Mouse (Mus musculus) regulatory T cell (primary cell): ENCODE measurements at regions not wholly inside any gene's neighbourhood (a gene's known extent, or its start where the extent isn't known, plus 50 kb on each side); places are given as distances from the start of the nearest gene placed in this dataset.

Experiments used
- in situ Hi-C: fragments of 300-600 bp; cut with MboI, MseI; formaldehyde crosslinking; loops from one replicate; pipeline ENCODE4 v1.15.1; 2025; ENCODE audit warnings: high pct_unique_total_duplicates

DNA sequence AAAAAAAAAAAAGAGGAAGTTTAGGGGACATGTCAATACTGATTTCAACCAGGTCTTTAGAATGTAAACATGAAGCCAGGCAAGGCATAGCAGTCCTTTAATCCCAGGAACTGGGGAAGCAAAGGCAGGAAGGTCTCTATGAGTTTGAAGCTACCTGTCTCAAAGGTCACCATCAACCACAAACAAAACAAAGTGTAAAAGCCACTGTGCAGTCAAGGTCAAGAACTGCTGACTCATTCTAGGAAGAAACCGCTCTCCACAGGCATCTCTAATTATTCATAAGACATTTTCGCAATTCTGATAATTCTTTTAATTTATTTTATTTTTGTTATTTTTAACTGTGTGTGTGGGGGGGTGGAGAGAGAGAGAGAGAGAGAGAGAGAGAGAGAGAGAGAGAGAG, 364.0 kb downstream of the Cntnap4 start:
- in situ Hi-C loops = no loop called here

DNA sequence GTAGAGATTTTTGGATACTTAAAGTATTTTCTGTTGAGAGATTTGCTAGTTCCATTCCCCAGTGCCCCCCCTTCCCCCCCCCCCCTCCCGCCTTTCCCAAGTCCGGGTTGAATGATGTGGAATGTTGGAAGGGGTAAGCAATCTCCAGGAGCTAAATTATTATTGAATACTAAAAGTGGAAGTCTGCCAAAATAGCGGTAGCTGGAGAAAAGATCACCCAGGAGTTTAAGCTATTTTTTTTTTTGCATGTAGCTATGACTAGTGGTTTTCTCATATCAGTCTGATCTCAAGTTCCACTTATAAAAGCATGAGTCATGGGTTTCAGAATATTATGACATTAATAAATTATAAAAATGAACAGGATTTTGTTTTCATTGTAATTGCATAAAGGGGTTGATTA, 365.6 kb downstream of the Cntnap4 start:
- in situ Hi-C loops = no loop called here

DNA sequence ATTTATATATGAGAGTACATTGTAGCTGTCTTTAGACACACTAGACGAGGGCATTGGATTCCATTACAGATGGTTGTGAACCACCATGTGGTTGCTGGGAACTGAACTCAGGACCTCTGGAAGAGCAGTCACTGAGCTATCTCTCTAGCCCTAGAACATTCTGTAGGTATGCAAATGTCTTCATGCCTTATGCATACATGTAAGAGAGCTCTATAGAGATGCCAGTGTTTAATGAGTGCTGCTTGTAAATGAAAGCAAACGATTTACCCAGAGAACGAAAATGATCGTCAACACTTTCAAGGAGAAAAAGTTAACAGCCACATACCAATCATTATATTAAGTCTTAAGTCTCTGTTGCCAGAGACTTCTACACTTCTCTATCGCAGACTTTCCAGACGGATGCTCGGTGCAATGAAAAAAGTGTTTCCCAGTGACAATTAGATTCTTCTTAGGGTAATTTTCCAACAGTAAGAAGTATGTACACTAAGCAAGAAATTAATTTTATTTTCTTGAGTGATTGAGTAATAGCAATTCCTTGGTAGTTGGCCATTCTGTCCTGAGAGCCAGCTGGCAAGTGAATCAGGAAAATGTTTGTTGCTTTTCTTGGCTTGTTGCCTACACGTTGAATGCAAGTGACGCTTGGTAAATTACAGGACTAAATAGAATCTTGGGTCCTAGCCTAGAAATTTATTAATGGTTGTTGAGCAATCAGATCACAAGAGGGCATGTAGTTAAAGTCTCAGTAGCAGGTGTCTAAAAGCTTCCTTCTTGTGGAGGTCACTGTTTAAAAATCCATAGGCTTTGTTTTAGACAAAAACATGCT, 366.3 kb downstream of the Cntnap4 start:
- in situ Hi-C loops = no loop called here

DNA sequence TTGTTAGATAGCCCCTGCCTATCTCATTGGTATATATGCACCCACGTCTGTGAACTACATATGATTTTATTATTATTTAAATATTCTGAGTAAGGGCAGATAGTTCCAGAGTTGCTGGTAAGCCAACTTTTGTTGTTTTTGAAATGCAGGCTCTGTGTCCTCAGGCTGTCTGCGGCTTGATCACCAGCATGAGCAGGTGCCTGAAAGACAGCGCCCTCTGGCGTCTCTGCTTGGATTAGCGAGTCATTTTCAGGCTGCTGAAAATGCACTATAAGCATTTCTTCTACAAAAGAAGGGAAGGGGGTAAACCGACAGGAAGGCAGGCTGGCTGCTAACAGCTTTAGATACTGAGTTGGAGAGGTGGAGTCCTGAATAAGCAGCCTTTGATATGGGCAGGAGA, 402.6 kb downstream of the Cntnap4 start:
- in situ Hi-C loops = no loop called here

DNA sequence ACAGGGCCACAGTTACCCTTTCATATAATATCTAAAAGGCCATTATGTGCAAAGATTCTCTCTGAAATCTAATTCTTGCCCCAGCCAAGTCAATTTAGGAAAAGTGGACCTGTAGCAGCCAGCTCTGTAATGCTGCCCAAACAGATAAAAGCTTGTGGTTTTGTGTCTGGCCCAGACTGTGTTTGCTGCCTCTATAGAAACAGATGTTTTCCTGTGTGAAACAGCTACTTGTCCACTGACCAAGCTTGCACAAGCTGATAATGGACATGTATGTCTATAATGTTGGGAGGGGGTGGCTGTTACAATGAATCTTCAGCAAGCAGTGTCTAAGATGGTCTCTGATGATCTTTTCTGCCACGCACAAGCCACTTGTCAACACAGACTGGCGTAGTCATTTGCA, 405.9 kb downstream of the Cntnap4 start:
- in situ Hi-C loops = no loop called here

DNA sequence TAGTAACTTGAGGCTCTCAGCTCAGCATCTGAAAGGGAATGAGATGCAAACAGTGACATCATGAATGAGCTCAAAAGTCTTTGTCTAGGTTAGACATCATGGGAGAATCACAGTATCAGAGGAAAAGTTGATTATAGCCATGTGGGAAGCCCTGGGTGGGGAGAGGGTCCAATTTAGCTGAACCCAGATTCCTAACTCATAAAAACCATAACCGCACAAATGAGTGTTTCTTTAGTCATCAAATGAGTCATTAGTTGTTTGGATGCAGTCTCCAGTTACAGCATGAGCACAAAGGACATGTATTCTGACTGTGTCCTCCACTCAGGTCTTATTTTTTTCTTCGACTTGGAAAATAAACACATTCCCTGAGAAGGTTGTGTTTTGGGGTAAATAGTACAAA, 406.5 kb downstream of the Cntnap4 start:
- in situ Hi-C loops = no loop called here

DNA sequence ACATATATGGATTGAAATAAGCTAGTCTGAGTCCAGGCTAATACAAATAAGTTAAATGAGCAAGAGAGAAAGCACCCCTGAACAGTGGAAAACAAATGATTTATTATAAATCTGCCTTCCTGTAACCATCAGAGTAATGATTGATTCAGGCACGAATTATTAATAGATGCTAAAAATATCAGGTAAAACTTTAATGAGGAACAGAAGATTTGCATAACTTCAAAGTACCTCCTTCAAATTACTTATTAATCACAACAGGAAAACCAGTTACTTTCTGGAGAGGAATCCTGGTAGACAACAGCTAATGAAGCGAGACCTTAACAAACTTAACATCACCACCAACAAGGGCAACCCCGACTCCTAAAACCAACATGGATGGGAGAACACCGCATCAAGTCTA, 423.9 kb downstream of the Cntnap4 start:
- in situ Hi-C loops = no loop called here

DNA sequence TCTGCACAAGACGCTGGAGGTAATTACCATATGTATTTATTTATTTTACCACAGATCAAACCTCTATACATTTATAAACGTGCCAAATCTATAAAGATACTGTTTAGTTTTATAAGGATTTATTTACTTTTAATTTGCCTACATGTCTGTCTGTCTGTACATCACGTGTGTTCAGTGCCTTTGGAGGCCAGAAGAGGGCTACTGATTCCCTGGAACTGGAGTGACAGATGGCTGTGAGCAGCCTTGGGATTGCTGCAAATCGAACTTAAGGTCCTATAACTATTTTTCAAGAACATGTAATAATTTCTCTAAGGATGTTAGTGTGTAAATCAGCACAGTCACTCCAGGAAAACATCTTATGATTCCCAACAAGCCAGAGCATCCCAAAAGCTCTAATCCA, 437.5 kb downstream of the Cntnap4 start:
- in situ Hi-C loops = no loop called here

DNA sequence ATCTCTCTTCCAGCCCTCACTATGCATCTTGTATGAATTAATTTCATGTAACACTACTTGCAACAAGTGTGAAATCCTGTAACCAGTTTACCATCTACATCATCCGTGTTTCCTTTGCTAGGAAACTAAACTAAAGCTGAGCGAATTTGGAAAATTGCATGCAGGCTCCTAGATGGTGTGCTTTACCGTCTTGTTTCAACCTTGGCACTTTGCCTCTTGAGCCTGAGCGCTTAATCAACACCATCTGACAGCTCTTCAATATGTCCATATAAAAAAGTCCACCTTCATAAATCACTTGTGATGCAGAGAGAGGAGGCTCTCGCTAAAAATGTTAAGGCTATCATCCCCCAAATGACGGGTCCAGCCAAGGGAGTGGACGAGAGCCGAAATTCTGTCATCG, 459.0 kb downstream of the Cntnap4 start:
- in situ Hi-C loops = no loop called here

DNA sequence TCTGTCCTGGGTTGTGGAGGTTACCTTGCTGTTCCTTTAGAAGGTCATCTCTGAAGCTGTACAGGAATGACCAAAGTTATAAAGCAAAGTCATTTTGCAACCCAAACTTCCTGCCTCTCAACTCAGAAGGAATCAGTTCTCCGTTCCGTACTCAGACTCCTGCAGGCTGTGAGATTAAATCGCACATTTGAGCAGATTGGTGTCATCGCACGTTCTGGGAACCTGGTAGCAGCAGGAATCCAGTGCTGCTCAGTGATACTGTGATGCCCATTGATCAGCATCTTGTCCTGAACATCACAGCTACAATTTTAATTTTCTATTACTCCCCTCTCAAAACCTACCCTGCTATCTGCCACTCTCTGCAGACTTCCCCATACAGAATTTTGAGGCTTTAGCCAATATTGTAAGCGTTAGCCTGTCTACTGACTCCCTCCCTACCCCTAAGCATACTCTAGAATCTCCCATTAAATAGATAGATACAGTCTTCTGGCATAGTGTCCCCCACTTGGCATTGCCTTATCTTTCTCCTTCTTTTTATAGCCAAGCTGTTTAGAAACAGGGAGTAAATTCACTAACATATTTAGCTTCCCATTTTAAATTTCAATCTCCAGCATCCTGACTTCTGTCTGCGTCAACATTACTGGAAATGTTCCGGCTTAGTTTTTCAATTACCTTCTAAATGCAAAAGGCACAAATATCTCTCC, 482.1 kb downstream of the Cntnap4 start:
- in situ Hi-C loops = no loop called here

DNA sequence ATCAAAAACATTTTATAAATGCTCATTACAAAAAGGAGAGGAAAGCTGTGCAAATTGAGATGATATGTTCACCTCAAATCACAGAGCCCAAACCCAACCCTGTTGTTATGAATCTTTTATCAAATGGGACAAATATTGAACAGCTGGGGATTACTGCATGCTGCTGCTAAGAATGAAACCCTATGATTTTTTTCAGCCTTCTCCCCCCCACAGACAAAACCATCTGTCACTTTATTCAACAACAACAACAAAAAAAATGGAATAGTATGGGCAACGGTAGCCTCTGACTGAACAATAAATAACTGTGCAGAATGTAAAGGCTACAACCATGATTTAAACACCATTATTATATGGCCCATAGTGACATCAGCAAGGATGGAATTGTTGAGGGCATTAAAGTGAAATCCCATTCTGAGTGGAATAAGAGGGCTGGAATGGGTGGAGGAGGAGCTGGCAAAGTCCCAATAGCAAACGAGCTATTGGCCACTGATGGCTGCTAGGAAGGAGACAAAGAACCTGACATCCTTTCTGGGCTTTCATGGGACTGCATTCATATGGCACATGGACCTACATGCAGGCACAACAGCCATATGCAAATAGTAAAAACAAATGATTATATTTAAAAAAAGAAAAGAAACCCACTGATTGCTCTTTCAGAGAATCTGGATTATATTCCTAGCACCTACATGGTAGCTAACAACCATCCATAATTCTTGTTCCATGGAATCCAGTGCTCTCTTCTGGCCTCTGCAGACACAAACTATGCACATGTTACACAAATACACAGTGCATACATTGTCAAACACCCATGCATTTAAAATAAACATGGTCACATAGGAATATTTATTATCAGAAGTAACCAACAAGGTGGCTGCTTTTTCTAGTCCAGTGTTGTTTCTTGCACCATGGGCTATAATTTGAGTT, 495.7 kb downstream of the Cntnap4 start:
- in situ Hi-C loops = no loop called here

DNA sequence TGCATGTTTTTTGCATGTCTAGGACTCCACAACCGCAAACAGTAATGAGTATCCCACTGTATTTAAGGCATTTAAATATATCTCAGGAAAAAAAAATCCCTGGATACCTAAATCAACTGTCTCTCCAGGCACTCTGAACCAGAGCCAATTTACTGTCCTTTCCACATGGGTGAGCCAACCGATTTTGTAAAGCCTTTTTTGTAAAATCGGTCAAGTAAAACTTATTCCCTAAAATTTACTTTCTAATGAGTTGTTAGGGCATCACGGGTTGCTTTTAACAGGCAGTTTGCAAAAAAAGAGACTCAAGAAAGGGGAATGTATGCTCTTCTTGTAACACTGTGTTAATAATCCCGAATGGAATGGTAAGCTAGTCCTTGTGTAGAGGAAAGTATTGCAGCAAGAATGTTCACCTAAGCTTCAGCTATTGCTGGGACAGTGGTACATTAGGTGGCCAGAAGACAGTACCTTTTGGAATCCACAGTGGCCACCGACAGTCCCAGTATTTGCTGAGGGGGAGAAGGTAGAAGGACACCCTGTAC, 496.4 kb downstream of the Cntnap4 start:
- in situ Hi-C loops = no loop called here

DNA sequence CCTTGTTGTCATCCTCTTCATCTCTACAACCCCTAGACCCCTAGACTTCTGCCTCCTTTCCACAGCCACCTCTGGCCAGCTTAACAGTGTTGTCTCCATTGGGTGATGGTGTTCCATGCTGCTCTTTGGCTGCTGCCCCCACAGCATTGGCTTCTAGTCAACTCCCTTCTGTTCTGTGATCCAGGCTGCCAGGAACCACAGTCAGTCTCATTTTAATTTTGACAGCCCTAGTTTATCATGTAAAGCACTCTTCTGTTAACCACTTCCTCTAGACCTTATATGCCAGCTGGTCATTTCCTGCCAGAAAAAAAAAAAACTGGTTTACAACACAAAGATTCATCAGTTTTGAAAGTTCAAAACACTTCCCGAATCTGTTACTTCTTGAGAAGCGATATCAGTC, 514.1 kb downstream of the Cntnap4 start:
- in situ Hi-C loops = no loop called here

DNA sequence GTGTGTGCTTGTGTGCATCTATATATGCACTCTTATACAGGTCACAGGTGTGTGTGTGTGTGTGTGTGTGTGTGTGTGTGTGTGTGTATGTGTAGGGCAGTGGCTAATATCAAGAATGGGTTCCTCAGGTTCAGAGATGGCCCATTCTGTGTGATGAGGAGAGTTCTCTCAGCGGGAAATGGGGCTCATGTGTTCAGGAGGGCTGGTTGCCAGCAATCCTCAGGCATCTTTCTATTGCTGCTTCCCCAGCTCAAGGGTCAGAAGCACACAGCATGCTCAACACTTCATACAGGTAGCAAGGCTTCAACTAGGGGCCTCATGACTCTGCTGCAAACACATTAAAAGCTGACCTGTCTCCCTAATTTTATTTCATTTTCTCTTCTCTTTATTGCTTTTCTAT, 517.7 kb downstream of the Cntnap4 start:
- in situ Hi-C loops = no loop called here

DNA sequence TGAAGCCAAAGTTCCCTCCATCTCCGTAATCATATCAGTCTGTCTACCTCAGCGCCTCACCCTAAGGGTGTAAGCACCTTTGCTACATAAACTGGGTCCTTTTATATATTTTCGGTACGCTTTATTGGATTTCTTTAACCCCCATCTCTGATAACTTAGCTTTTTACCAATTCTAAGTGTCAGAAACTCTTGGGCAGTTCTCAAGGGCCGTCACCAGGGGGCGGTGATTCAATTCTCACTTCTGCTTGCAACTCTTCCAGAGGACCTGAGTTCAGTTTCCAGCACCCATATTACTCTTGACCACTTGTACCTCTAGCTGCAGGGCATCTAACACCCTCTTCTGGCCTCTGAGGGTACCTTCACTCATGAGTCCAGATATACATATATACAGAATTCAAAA, 523.7 kb upstream of the Mon1b start:
- in situ Hi-C loops = no loop called here

DNA sequence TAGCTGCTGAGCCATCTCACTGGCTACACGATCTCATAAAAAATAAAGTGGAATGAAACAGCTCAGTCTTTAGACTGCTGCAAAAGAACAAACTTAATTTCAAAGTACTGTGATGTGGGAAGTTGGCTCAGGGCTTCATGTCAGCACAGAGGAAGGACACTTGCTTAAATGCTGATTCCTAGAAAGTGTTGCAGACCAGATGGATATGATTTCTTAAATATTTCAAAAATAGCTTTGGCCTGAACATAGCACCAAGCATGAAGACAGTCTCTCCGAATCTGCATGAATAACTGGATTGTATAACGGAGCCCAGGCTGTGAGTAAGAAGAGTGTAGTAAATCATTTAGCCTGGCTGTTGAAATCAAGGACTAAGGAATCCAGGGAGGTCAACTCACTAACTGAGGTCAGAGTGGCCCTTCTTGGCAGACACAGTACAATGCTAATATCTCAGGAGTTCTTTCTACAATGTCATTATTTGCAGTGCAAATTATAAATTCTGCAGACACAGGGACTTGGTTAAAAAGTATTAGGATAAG, 521.2 kb upstream of the Mon1b start:
- in situ Hi-C loops = no loop called here

DNA sequence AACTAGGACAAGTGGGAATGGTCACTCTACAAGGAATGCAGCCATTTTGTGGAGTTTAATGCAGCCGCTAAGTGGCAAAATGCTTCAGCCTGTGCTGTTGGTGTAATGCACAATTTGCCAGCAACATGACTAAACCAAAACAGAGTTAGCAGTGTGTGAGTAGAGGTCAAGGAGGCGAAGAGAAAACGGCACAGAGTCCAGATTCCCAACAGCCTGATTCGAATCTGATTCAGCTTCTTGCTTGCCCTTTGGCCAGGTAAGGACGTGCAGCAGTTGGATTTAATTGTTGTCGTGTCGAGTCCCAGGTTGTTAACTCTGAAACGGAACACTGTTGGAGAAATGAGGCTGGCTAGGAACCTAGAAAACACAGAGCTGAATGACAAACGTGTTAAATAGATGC, 518.1 kb upstream of the Mon1b start:
- in situ Hi-C loops = no loop called here

DNA sequence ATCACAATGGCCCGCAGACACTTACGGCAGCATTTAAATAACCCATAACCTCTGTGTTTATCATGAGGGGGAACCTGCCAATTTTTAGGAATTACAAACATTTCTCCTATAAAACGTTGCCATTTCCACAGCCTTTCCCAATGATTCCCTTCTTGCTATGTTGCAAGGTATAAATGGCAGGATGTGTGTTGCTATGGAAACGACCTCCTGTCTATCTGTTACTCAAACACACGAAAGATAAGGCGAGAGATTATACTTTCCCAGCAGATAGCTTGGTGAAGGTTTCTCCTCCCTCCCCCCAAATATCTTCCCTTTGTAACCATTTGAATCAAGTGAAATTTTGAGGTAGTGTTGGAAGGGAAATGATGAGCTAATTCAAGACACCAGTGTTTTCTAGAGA, 509.8 kb upstream of the Mon1b start:
- in situ Hi-C loops = loop anchor here (10.0 kb wide), 1 partner anchor 861 kb away; no protein-coding TSS in a partner anchor

DNA sequence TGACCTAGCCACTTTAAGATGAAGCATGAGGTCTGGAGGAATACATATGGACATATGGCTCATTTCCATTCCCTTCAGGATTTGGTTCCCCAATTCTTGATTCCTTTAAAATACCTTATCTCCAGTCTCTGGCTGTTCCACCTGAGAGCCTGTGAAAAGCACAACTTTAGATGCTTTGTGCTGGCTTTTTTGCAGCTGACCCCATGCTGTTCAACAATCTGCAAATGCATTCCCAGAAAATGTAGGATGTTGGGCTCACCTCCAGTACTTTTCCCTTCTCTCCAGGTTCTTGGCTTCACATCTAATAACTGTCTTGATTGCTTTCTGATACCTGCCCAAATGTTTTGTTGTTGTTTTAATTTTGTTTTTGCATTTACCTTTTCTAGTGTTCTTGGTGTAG, 498.0 kb upstream of the Mon1b start:
- in situ Hi-C loops = no loop called here

DNA sequence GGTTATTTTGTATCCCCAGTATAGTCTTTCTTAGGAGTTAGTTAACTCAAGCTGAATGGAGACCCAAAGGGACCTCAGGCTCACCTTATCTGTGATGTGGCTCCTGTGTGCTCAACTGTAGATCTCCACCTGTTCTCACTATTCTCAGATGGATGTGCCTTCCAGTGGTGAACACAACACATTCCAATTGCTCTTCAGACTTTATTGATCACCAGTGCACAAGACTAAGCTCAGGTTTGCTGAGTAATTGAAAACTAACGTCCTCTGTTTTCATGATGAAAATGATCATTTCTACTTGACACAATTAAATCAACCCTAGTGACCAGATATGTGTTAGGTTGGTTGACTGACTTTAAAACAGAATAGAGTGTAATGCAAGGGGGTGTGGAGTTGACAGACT, 495.4 kb upstream of the Mon1b start:
- in situ Hi-C loops = no loop called here

DNA sequence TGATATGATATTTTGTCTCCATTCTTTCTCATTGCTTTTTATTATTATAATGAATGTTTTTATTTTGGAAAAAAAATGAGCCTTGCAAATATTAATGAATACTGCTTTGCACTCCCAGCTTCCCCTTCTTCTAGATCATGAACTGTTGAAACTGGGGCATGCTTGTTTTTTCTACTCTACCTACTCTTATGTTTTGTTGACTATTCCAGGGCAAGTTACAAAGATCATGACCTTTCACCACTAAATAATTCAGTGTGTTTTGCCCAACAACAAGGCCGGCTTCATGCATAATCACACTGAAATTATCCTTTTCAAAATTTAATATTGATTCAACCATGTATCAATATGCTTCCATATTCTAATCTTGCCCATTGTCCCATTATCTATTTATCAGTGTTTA, 494.3 kb upstream of the Mon1b start:
- in situ Hi-C loops = no loop called here

DNA sequence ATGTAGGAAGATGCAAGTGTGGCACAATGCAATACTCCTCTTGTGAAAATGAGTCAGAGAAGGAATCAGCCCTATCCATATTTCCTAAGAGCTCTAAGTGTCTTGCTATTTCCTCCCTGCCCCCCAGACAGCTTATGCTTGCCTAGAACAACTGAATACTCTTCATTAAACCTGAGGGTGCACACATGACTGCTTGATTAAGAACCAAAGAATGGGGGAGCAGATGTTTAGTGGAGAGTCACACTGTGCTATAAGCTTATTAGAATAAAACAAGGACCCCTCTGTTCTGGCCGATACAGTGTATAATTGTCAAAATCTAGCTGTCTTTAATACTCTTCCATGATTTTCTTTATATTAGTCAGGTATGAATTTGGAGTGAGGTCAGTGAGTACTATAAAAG, 458.8 kb upstream of the Mon1b start:
- in situ Hi-C loops = no loop called here
